In genomic region chr4:137185001-137185400, GRCm38 (mm10) we compare ENCODE assay signal across 18 mouse cellular contexts.
DNase-seq lines count a peak whose midpoint lies in the region; ATAC-seq lines count a peak whose summit lies in the region.
"Had no signal": no experiment of that assay in that cellular context is flagged by ENCODE, and none has a peak within 500 bp of the region (broad histone marks: within the 10 kb centered on the region; RNA-seq: fewer than 3 reads in every experiment).

No protein-coding gene starts in this region.

- WGBS in hindbrain, embryonic 10.5 days: 89% methylated on average over 4 of the region's 4 CpGs
- WGBS in hindbrain, embryonic 16.5 days: 90% methylated on average over 4 of the region's 4 CpGs
- 86% methylated on average over 4 of the region's 4 CpGs for WGBS in midbrain, embryonic 12.5 days
- 81% methylated on average over 4 of the region's 4 CpGs for WGBS in midbrain, embryonic 13.5 days
- 83% methylated on average over 4 of the region's 4 CpGs for WGBS in embryonic facial prominence, embryonic 10.5 days

- no peaks in the 10 kb centered on the region; the same call in 1 of the 2 replicates for H3K27me3 ChIP-seq in hindbrain, embryonic 10.5 days (ENCODE audit: insufficient read depth, poor library complexity, severe bottlenecking)
- no peaks in the 10 kb centered on the region; the same call in 1 of the 2 replicates for H3K27me3 ChIP-seq in hindbrain, embryonic 16.5 days (replicated peaks; ENCODE audit: control insufficient read depth, insufficient read depth, low read length)
- H3K27me3 ChIP-seq in midbrain, embryonic 12.5 days: no peaks in the 10 kb centered on the region; the same call in 1 of the 2 replicates
- H3K27me3 ChIP-seq in midbrain, embryonic 13.5 days: no peaks in the 10 kb centered on the region
- 0 out of 2 replicates have a peak, but pooled peaks cover 3% of the 10 kb centered on the region for H3K27me3 ChIP-seq in embryonic facial prominence, embryonic 10.5 days (replicated peaks; ENCODE audit: low read depth, poor library complexity, severe bottlenecking)
- H3K27me3 ChIP-seq: forebrain, embryonic 15.5 days had no signal

- H3K4me3 ChIP-seq in hindbrain, embryonic 10.5 days: no peak overlapping the region
- no peak overlapping the region for H3K4me3 ChIP-seq in hindbrain, embryonic 16.5 days (ENCODE audit: low read length)
- H3K4me3 ChIP-seq in midbrain, embryonic 12.5 days: no peak overlapping the region
- H3K4me3 ChIP-seq in midbrain, embryonic 13.5 days (replicated peaks): no peak overlapping the region
- H3K4me3 ChIP-seq in embryonic facial prominence, embryonic 10.5 days: no peak overlapping the region
- H3K4me3 ChIP-seq: forebrain, embryonic 15.5 days; heart, embryonic 15.5 days had no signal

- no peaks in the 10 kb centered on the region for H3K36me3 ChIP-seq in hindbrain, embryonic 10.5 days
- no peaks in the 10 kb centered on the region for H3K36me3 ChIP-seq in hindbrain, embryonic 16.5 days (ENCODE audit: control insufficient read depth, insufficient read depth, low read length)
- no peaks in the 10 kb centered on the region for H3K36me3 ChIP-seq in midbrain, embryonic 12.5 days
- no peaks in the 10 kb centered on the region for H3K36me3 ChIP-seq in midbrain, embryonic 13.5 days
- no peaks in the 10 kb centered on the region for H3K36me3 ChIP-seq in embryonic facial prominence, embryonic 10.5 days (replicated peaks)
- H3K36me3 ChIP-seq: forebrain, embryonic 15.5 days; heart, embryonic 15.5 days had no signal

- DNase-seq in adrenal gland, adult 2 months: peak; percentile 65
- no peak for DNase-seq in adrenal gland, postnatal 4 days (ENCODE audit: low spot score in 2 of 2)
- no peak for DNase-seq in hindbrain, embryonic 10.5 days (ENCODE audit: low spot score)
- DNase-seq in embryonic facial prominence, embryonic 10.5 days (ENCODE audit: low spot score): no peak
- DNase-seq: cerebellum, adult 18-20 months; cerebellum, adult 9-11 months; cerebellum, postnatal 36 days; gastrocnemius, postnatal 36 days; heart, adult 11 months; heart, postnatal 14 days had no signal

- peaks cover 19% of the 10 kb centered on the region for H3K4me1 ChIP-seq in hindbrain, embryonic 10.5 days (replicated peaks)
- no peaks in the 10 kb centered on the region for H3K4me1 ChIP-seq in hindbrain, embryonic 16.5 days (ENCODE audit: control insufficient read depth, insufficient read depth, low read depth, low read length)
- H3K4me1 ChIP-seq in midbrain, embryonic 12.5 days: peaks cover 9% of the 10 kb centered on the region
- peaks cover 10% of the 10 kb centered on the region for H3K4me1 ChIP-seq in midbrain, embryonic 13.5 days (replicated peaks)
- peaks cover 17% of the 10 kb centered on the region for H3K4me1 ChIP-seq in embryonic facial prominence, embryonic 10.5 days
- H3K4me1 ChIP-seq: forebrain, embryonic 15.5 days had no signal

- H3K27ac ChIP-seq in hindbrain, embryonic 10.5 days: peak overlapping the region; percentile 69; the same call in 1 of the 2 replicates
- no peak overlapping the region for H3K27ac ChIP-seq in hindbrain, embryonic 16.5 days (ENCODE audit: low read depth, low read length)
- 0 out of 2 replicates have a peak overlapping the region, but pooled peaks have one; percentile 25 for H3K27ac ChIP-seq in midbrain, embryonic 12.5 days (replicated peaks)
- no peak overlapping the region for H3K27ac ChIP-seq in midbrain, embryonic 13.5 days
- H3K27ac ChIP-seq in embryonic facial prominence, embryonic 10.5 days (replicated peaks): peak overlapping the region; percentile 45; the same call in 1 of the 2 replicates
- H3K27ac ChIP-seq: forebrain, embryonic 15.5 days; heart, embryonic 15.5 days; hindbrain, embryonic 14.5 days had no signal

- ATAC-seq in hindbrain, embryonic 16.5 days: no peak
- no peak for ATAC-seq in midbrain, embryonic 12.5 days (ENCODE audit: low FRiP score, low read depth)
- no peak for ATAC-seq in midbrain, embryonic 13.5 days
- ATAC-seq in inflammation-experienced regulatory T-cells, adult 6 months: no peak
- ATAC-seq: forebrain, embryonic 15.5 days; intestine, postnatal 0 days had no signal

- H3K4me2 ChIP-seq in hindbrain, embryonic 16.5 days (ENCODE audit: low read length): no peak overlapping the region
- no peak overlapping the region for H3K4me2 ChIP-seq in midbrain, embryonic 12.5 days (replicated peaks)
- no peak overlapping the region for H3K4me2 ChIP-seq in midbrain, embryonic 13.5 days (replicated peaks)
- H3K4me2 ChIP-seq: forebrain, embryonic 15.5 days; heart, embryonic 15.5 days; hindbrain, embryonic 14.5 days had no signal

- H3K9me3 ChIP-seq in hindbrain, embryonic 10.5 days: no peaks in the 10 kb centered on the region
- no peaks in the 10 kb centered on the region for H3K9me3 ChIP-seq in hindbrain, embryonic 16.5 days (ENCODE audit: control insufficient read depth, low read length)
- H3K9me3 ChIP-seq in midbrain, embryonic 12.5 days: no peaks in the 10 kb centered on the region
- no peaks in the 10 kb centered on the region for H3K9me3 ChIP-seq in midbrain, embryonic 13.5 days
- no peaks in the 10 kb centered on the region for H3K9me3 ChIP-seq in embryonic facial prominence, embryonic 10.5 days
- H3K9me3 ChIP-seq: forebrain, embryonic 15.5 days; heart, embryonic 15.5 days had no signal

- H3K9ac ChIP-seq in hindbrain, embryonic 16.5 days (ENCODE audit: low read depth, low read length): no peak overlapping the region
- no peak overlapping the region for H3K9ac ChIP-seq in midbrain, embryonic 12.5 days (replicated peaks)
- no peak overlapping the region for H3K9ac ChIP-seq in midbrain, embryonic 13.5 days (replicated peaks)
- H3K9ac ChIP-seq: forebrain, embryonic 15.5 days; heart, embryonic 15.5 days; hindbrain, embryonic 14.5 days had no signal

Comparison
In these comparisons a context has a peak if more than half of its experiments do, and no peak if none do; other contexts are left out.
1. H3K27ac ChIP-seq: peak in hindbrain, embryonic 10.5 days (single experiment), midbrain, embryonic 12.5 days (single experiment) and embryonic facial prominence, embryonic 10.5 days (single experiment); none in hindbrain, embryonic 16.5 days (single experiment) and midbrain, embryonic 13.5 days (single experiment).